ENCODE assay signal across 8 mouse cellular contexts in genomic region chr12:26314959-26315358, GRCm38 (mm10).
DNase-seq lines count a peak whose midpoint lies in the region; ATAC-seq lines count a peak whose summit lies in the region.

No protein-coding gene starts in this region.

- H3K27me3 ChIP-seq in forebrain, embryonic 14.5 days (replicated peaks; ENCODE audit: control insufficient read depth, insufficient read depth, low read length): no peaks in the 10 kb centered on the region
- H3K27me3 ChIP-seq in forebrain, embryonic 12.5 days: no peaks in the 10 kb centered on the region
- H3K27me3 ChIP-seq in neural tube, embryonic 14.5 days (ENCODE audit: control insufficient read depth, insufficient read depth, low read length): no peaks in the 10 kb centered on the region

- no peaks in the 10 kb centered on the region for H3K9me3 ChIP-seq in forebrain, embryonic 14.5 days (replicated peaks; ENCODE audit: control insufficient read depth, low read length)
- no peaks in the 10 kb centered on the region for H3K9me3 ChIP-seq in forebrain, embryonic 12.5 days
- H3K9me3 ChIP-seq in neural tube, embryonic 14.5 days (ENCODE audit: control insufficient read depth, low read length): no peaks in the 10 kb centered on the region

- H3K4me3 ChIP-seq in forebrain, embryonic 14.5 days (ENCODE audit: low read depth, low read length): no peak overlapping the region
- H3K4me3 ChIP-seq in forebrain, embryonic 12.5 days (replicated peaks): no peak overlapping the region
- no peak overlapping the region for H3K4me3 ChIP-seq in neural tube, embryonic 14.5 days (ENCODE audit: low read depth, low read length)

- WGBS in forebrain, embryonic 14.5 days: 54% methylated on average over 5 of the region's 5 CpGs
- WGBS in forebrain, embryonic 12.5 days: 58% methylated on average over 5 of the region's 5 CpGs
- 43% methylated on average over 5 of the region's 5 CpGs for WGBS in neural tube, embryonic 14.5 days

- peak; percentile 23 for DNase-seq in forebrain, embryonic 14.5 days (ENCODE audit: low spot score)
- DNase-seq in right cerebral cortex, postnatal 4 days: peak; percentile 16
- DNase-seq in right cerebral cortex, postnatal 25 days: no peak
- peak; percentile 59 for DNase-seq in embryo, embryonic 10.5 days (ENCODE audit: low spot score)
- peak; percentile 58 for DNase-seq in kidney, postnatal 10 days

- H3K4me2 ChIP-seq in forebrain, embryonic 14.5 days (ENCODE audit: low read length): no peak overlapping the region
- no peak overlapping the region for H3K4me2 ChIP-seq in forebrain, embryonic 12.5 days
- no peak overlapping the region for H3K4me2 ChIP-seq in neural tube, embryonic 14.5 days (ENCODE audit: low read depth, low read length)

- no peaks in the 10 kb centered on the region for H3K4me1 ChIP-seq in forebrain, embryonic 14.5 days (ENCODE audit: control insufficient read depth, insufficient read depth, low read length)
- no peaks in the 10 kb centered on the region for H3K4me1 ChIP-seq in forebrain, embryonic 12.5 days
- no peaks in the 10 kb centered on the region for H3K4me1 ChIP-seq in neural tube, embryonic 14.5 days (ENCODE audit: control insufficient read depth, insufficient read depth, low read length)

- H3K27ac ChIP-seq in forebrain, embryonic 14.5 days (ENCODE audit: low read depth, low read length): no peak overlapping the region
- no peak overlapping the region for H3K27ac ChIP-seq in forebrain, embryonic 12.5 days
- H3K27ac ChIP-seq in neural tube, embryonic 14.5 days (ENCODE audit: low read depth, low read length): no peak overlapping the region

- no peak; the same call in 1 of the 2 replicates for ATAC-seq in forebrain, embryonic 14.5 days
- no peak for ATAC-seq in forebrain, embryonic 12.5 days (ENCODE audit: low FRiP score)
- peak; percentile 52; the same call in 1 of the 2 replicates for ATAC-seq in neural tube, embryonic 14.5 days (ENCODE audit: low read depth)
- ATAC-seq in erythroblast, adult 5-6 weeks (replicated peaks; ENCODE audit: low FRiP score, poor library complexity, severe bottlenecking): no peak

- peaks cover 72% of the 10 kb centered on the region for H3K36me3 ChIP-seq in forebrain, embryonic 14.5 days (ENCODE audit: control insufficient read depth, insufficient read depth, low read length)
- H3K36me3 ChIP-seq in forebrain, embryonic 12.5 days (replicated peaks): peaks cover 78% of the 10 kb centered on the region
- H3K36me3 ChIP-seq in neural tube, embryonic 14.5 days (ENCODE audit: control insufficient read depth, insufficient read depth, low read length): peaks cover 21% of the 10 kb centered on the region

- no peak overlapping the region for H3K9ac ChIP-seq in forebrain, embryonic 14.5 days (ENCODE audit: low read length)
- no peak overlapping the region for H3K9ac ChIP-seq in forebrain, embryonic 12.5 days
- no peak overlapping the region for H3K9ac ChIP-seq in neural tube, embryonic 14.5 days (replicated peaks; ENCODE audit: low read depth, low read length)
